Mouse (Mus musculus): ENCODE data around the gene Gstt4. TPM values are rescaled to one million over a fixed set of nuclear protein-coding genes. Genes with fewer than 3 reads are reported as not detected.
"Not testable (repeated sequence)": the region's sequence is repeated elsewhere in the genome, so short reads cannot be mapped to it uniquely, and the experiment has no call there.

Gstt4 gene
- polyA plus RNA-seq (2014; fragmentation: Nextera tagmentation; extraction: Ambion mirVana) = not detected in 2 replicates

- Histone ChIP-seq H3K4me3 (ENCODE audit: low read depth, low read length) (no peak within 1 kb of the TSS), H3K4me2 (replicated peaks; ENCODE audit: low read depth, low read length) (no peak within 1 kb of the TSS), H3K9ac (replicated peaks; ENCODE audit: low read depth, low read length) (no peak within 1 kb of the TSS), H3K36me3 (ENCODE audit: control insufficient read depth, insufficient read depth, low read length) (no peaks in the 10 kb centered on the region), H3K9me3 (ENCODE audit: control insufficient read depth, low read depth, low read length) (no peaks in the 10 kb centered on the region), H3K27ac (ENCODE audit: low read length) (no peak within 1 kb of the TSS), H3K27me3 (ENCODE audit: control insufficient read depth, insufficient read depth, low read length) (no peaks in the 10 kb centered on the region), H3K4me1 (ENCODE audit: control insufficient read depth, insufficient read depth, low read length) (0 out of 2 replicates have a peak, but pooled peaks cover 2% of the 10 kb centered on the region)
- WGBS = 93% methylated on average over 2 of the region's 2 CpGs
- no peak for ATAC-seq (ENCODE audit: insufficient number of reproducible peaks, insufficient read depth, low FRiP score, low read depth)
Measured at GRCm38 (mm10) chr10:75822443-75822842, at the start of gene Gstt4. Gene Gstt4, minus strand, starts transcription at chr10:75822543.

GRCm38 (mm10) chr10:75861587-75861986 lies 39.2 kb upstream of the Gstt4 start:
- no peak overlapping the region for H3K9ac ChIP-seq (replicated peaks; ENCODE audit: low read depth, low read length)
- H3K27me3 ChIP-seq (ENCODE audit: control insufficient read depth, insufficient read depth, low read length) = no peaks in the 10 kb centered on the region
- ATAC-seq (ENCODE audit: insufficient number of reproducible peaks, insufficient read depth, low FRiP score, low read depth) = no peak
- no peak overlapping the region for H3K4me3 ChIP-seq (ENCODE audit: low read depth, low read length)
- no peaks in the 10 kb centered on the region for H3K9me3 ChIP-seq (ENCODE audit: control insufficient read depth, low read depth, low read length)
- WGBS = 83% methylated on average over 5 of the region's 5 CpGs
- H3K36me3 ChIP-seq (ENCODE audit: control insufficient read depth, insufficient read depth, low read length) = peaks cover 17% of the 10 kb centered on the region; the same call in 1 of the 2 replicates
- no peak overlapping the region for H3K27ac ChIP-seq (ENCODE audit: low read length)
- H3K4me1 ChIP-seq (ENCODE audit: control insufficient read depth, insufficient read depth, low read length) = peaks cover 10% of the 10 kb centered on the region; the same call in 1 of the 2 replicates
- H3K4me2 ChIP-seq (replicated peaks; ENCODE audit: low read depth, low read length) = no peak overlapping the region

GRCm38 (mm10) chr10:75860746-75861145 lies 38.4 kb upstream of the Gstt4 start:
- WGBS = 43% methylated on average over 7 of the region's 7 CpGs
- Histone ChIP-seq H3K36me3 (ENCODE audit: control insufficient read depth, insufficient read depth, low read length) (peaks cover 17% of the 10 kb centered on the region; the same call in 1 of the 2 replicates), H3K9ac (replicated peaks; ENCODE audit: low read depth, low read length) (no peak overlapping the region), H3K9me3 (ENCODE audit: control insufficient read depth, low read depth, low read length) (no peaks in the 10 kb centered on the region), H3K27me3 (ENCODE audit: control insufficient read depth, insufficient read depth, low read length) (no peaks in the 10 kb centered on the region), H3K4me2 (replicated peaks; ENCODE audit: low read depth, low read length) (peak overlapping the region; percentile 71), H3K27ac (ENCODE audit: low read length) (peak overlapping the region; percentile 95), H3K4me1 (ENCODE audit: control insufficient read depth, insufficient read depth, low read length) (peaks cover 10% of the 10 kb centered on the region; the same call in 1 of the 2 replicates), H3K4me3 (ENCODE audit: low read depth, low read length) (0 out of 2 replicates have a peak overlapping the region, but pooled peaks have one; percentile 63)
- ATAC-seq (ENCODE audit: insufficient number of reproducible peaks, insufficient read depth, low FRiP score, low read depth) = no peak

- peak; percentile 97 for ATAC-seq (ENCODE audit: insufficient number of reproducible peaks, insufficient read depth, low FRiP score, low read depth)
Measured at GRCm38 (mm10) chr10:75859786-75860470, 37.6 kb upstream of the Gstt4 start, which contains the start of gene Mif. Gene Mif, minus strand, starts transcription at chr10:75860240.

GRCm38 (mm10) chr10:75859107-75859746 lies 36.9 kb upstream of the Gstt4 start:
- H3K27me3 ChIP-seq (ENCODE audit: control insufficient read depth, insufficient read depth, low read length) = no peaks in the 10 kb centered on the region
- peak overlapping the region; percentile 63 for H3K4me3 ChIP-seq (ENCODE audit: low read depth, low read length)
- peak overlapping the region; percentile 71 for H3K4me2 ChIP-seq (replicated peaks; ENCODE audit: low read depth, low read length)
- no peaks in the 10 kb centered on the region for H3K9me3 ChIP-seq (ENCODE audit: control insufficient read depth, low read depth, low read length)
- peak overlapping the region; percentile 79; the same call in 1 of the 2 replicates for H3K9ac ChIP-seq (replicated peaks; ENCODE audit: low read depth, low read length)
- 3% methylated on average over 27 of the region's 27 CpGs for WGBS
- peak; percentile 54 for ATAC-seq (ENCODE audit: insufficient number of reproducible peaks, insufficient read depth, low FRiP score, low read depth)
- peaks cover 10% of the 10 kb centered on the region; the same call in 1 of the 2 replicates for H3K4me1 ChIP-seq (ENCODE audit: control insufficient read depth, insufficient read depth, low read length)
- peak overlapping the region; percentile 95; the same call in 1 of the 2 replicates for H3K27ac ChIP-seq (ENCODE audit: low read length)
- H3K36me3 ChIP-seq (ENCODE audit: control insufficient read depth, insufficient read depth, low read length) = peaks cover 17% of the 10 kb centered on the region; the same call in 1 of the 2 replicates

More at GRCm38 (mm10) chr10:75859786-75860470, 37.6 kb upstream of the Gstt4 start, which contains the start of gene Mif:
- not testable (repeated sequence) for H3K9me3 ChIP-seq (ENCODE audit: control insufficient read depth, low read depth, low read length); H3K27me3 ChIP-seq (ENCODE audit: control insufficient read depth, insufficient read depth, low read length)
- peak within 1 kb of the TSS; percentile 63 for H3K4me3 ChIP-seq (ENCODE audit: low read depth, low read length)
- WGBS = under 1% methylated on average over 44 of the region's 46 CpGs
- peak within 1 kb of the TSS; percentile 79 for H3K9ac ChIP-seq (replicated peaks; ENCODE audit: low read depth, low read length)
- peaks cover 10% of the 10 kb centered on the region; the same call in 1 of the 2 replicates for H3K4me1 ChIP-seq (ENCODE audit: control insufficient read depth, insufficient read depth, low read length)
- peak within 1 kb of the TSS; percentile 71 for H3K4me2 ChIP-seq (replicated peaks; ENCODE audit: low read depth, low read length)
- peaks cover 17% of the 10 kb centered on the region; the same call in 1 of the 2 replicates for H3K36me3 ChIP-seq (ENCODE audit: control insufficient read depth, insufficient read depth, low read length)
- H3K27ac ChIP-seq (ENCODE audit: low read length) = peak within 1 kb of the TSS; percentile 95

GRCm38 (mm10) chr10:75857598-75857997 lies 35.3 kb upstream of the Gstt4 start:
- Histone ChIP-seq H3K4me1 (ENCODE audit: control insufficient read depth, insufficient read depth, low read length) (peaks cover 10% of the 10 kb centered on the region; the same call in 1 of the 2 replicates), H3K9ac (replicated peaks; ENCODE audit: low read depth, low read length) (no peak overlapping the region), H3K36me3 (ENCODE audit: control insufficient read depth, insufficient read depth, low read length) (peaks cover 17% of the 10 kb centered on the region; the same call in 1 of the 2 replicates), H3K27me3 (ENCODE audit: control insufficient read depth, insufficient read depth, low read length) (no peaks in the 10 kb centered on the region), H3K4me2 (replicated peaks; ENCODE audit: low read depth, low read length) (no peak overlapping the region), H3K4me3 (ENCODE audit: low read depth, low read length) (no peak overlapping the region), H3K27ac (ENCODE audit: low read length) (no peak overlapping the region), H3K9me3 (ENCODE audit: control insufficient read depth, low read depth, low read length) (no peaks in the 10 kb centered on the region)
- 95% methylated on average over 4 of the region's 4 CpGs for whole genome bisulfite sequencing
- ATAC-seq (ENCODE audit: insufficient number of reproducible peaks, insufficient read depth, low FRiP score, low read depth) = no peak

- H3K27ac ChIP-seq (ENCODE audit: low read length) = no peak overlapping the region
- peaks cover 17% of the 10 kb centered on the region; the same call in 1 of the 2 replicates for H3K36me3 ChIP-seq (ENCODE audit: control insufficient read depth, insufficient read depth, low read length)
- H3K4me2 ChIP-seq (replicated peaks; ENCODE audit: low read depth, low read length) = no peak overlapping the region
- WGBS = 75% methylated on average over 3 of the region's 3 CpGs
- no peak overlapping the region for H3K9ac ChIP-seq (replicated peaks; ENCODE audit: low read depth, low read length)
- peaks cover 10% of the 10 kb centered on the region; the same call in 1 of the 2 replicates for H3K4me1 ChIP-seq (ENCODE audit: control insufficient read depth, insufficient read depth, low read length)
- no peaks in the 10 kb centered on the region for H3K27me3 ChIP-seq (ENCODE audit: control insufficient read depth, insufficient read depth, low read length)
- no peak for ATAC-seq (ENCODE audit: insufficient number of reproducible peaks, insufficient read depth, low FRiP score, low read depth)
- H3K4me3 ChIP-seq (ENCODE audit: low read depth, low read length) = no peak overlapping the region
- H3K9me3 ChIP-seq (ENCODE audit: control insufficient read depth, low read depth, low read length) = no peaks in the 10 kb centered on the region
Measured at GRCm38 (mm10) chr10:75856976-75857375, 34.6 kb upstream of the Gstt4 start.

- no peaks in the 10 kb centered on the region for H3K9me3 ChIP-seq (ENCODE audit: control insufficient read depth, low read depth, low read length)
- peaks cover 17% of the 10 kb centered on the region; the same call in 1 of the 2 replicates for H3K36me3 ChIP-seq (ENCODE audit: control insufficient read depth, insufficient read depth, low read length)
- H3K27ac ChIP-seq (ENCODE audit: low read length) = no peak overlapping the region
- no peak overlapping the region for H3K9ac ChIP-seq (replicated peaks; ENCODE audit: low read depth, low read length)
- no peak for ATAC-seq (ENCODE audit: insufficient number of reproducible peaks, insufficient read depth, low FRiP score, low read depth)
- no peak overlapping the region for H3K4me3 ChIP-seq (ENCODE audit: low read depth, low read length)
- no peaks in the 10 kb centered on the region for H3K27me3 ChIP-seq (ENCODE audit: control insufficient read depth, insufficient read depth, low read length)
- WGBS = 77% methylated on average over 11 of the region's 11 CpGs
- peaks cover 11% of the 10 kb centered on the region; the same call in 1 of the 2 replicates for H3K4me1 ChIP-seq (ENCODE audit: control insufficient read depth, insufficient read depth, low read length)
- no peak overlapping the region for H3K4me2 ChIP-seq (replicated peaks; ENCODE audit: low read depth, low read length)
Measured at GRCm38 (mm10) chr10:75856155-75856907, 34.0 kb upstream of the Gstt4 start.

All from stomach, embryonic 14.5 days (tissue).